Mouse (Mus musculus) CD4-positive naive resting alpha-beta T cell, adult 57 days (primary cell): ENCODE results near the gene Nanos2. TPM values are rescaled to one million over a fixed set of nuclear protein-coding genes. Genes with fewer than 3 reads are reported as not detected.

ENCODE experiments used
- total RNA-seq: library from RNA; stranded (reverse); gene quantifications from one replicate; pipeline ENCODE4 v1.2.4, GENCODE M21; 2023

The Nanos2 gene
- not detected for total RNA-seq

DNA sequence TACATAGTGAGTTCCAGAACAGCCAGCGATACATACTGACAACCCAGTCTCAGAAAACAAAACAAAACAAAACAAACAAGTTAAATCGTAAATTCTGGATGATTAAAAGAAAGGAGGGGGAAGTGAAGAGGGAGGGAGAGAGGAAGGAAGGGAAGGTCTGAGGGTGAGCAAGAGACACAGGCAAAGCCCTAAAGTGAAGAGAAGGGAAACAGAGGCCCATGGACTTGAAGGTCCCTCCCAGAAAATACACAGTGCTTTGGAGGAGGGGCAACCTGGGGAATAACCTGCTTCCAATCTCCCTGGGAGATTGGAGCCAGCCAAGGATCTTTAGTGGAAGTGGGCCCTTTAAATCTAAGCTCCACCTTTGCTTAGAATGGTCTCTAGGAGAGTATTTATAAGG, at the start of gene Nanos2:
Gene Nanos2 (plus strand): TSS at position 301 of the 400 bp plus-strand sequence.

DNA sequence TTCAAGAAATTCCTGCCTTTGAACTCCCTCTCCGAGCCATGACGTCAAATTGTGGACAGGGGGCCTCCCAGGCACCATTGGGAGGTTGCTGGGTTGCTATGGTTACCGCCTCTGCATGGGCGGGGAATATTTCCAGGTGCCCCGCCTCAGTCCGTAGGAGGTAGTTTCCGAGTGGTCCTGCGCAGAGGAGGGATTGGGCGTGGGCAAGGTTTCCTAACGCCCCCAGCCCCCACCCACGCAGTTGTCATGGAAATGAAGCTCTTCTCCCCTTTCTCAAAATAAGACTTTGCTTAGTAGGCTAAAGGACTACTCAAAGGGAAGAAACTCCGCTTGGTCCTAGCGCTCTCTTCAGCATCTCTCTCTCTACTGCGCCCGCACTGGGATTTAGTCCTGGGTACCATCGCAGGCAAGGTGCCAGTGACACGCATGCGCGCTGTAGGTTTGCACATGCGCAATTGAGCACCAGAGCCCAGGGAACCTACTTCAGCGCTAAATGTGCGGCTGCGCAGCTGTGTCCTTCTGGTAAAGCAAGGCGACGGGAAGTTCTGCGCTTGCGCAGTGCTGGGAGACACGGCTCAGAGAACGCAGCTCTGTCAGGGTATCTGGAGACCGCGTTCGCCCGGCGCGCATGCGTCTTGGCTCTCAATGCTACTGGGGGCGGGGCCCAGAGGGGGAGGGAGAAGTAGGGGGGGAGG, 3.5 kb downstream of the Nanos2 start, which contains the start of gene Mypop:
Gene Mypop (plus strand): TSS at position 645 of the 695 bp plus-strand sequence.

DNA sequence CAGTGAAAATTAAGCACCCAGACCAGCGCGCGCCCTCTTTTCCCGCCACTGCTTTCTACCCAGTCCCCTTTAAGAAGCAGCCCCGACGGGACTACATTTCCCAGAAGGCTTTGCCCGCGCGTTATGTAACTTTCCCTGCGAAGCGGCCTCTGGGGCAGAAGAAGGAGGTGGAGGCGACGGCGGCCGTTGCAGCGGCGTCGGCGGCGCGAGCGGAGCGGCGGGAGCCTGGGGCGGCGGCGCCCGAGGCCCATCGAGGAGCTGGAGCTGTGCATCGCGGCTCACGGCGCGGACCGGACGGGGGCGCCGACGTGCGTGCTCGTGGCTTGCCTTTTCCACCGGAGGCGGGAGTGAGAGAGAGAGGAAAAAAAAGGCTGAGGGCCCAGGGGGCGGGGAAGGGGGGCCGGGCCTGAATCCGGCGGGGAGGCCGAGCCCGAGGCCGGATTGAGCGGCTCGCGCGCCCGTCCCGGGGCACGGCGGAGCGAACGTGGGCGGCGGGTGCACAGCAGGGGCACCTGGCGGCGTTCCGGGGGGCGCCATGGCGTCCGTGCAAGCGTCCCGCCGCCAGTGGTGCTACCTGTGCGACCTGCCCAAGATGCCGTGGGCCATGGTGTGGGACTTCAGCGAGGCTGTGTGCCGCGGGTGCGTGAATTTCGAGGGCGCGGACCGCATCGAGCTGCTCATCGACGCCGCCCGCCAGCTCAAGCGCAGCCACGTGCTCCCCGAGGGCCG, 16.9 kb downstream of the Nanos2 start, which contains the start of gene Irf2bp1:
Gene Irf2bp1 (plus strand): TSS at position 143 of the 729 bp plus-strand sequence.

GRCm38 (mm10) chr7:19023357-19023814, 36.2 kb downstream of the Nanos2 start, which contains the start of gene Foxa3:
Gene Foxa3 (minus strand): TSS chr7:19023538.

DNA sequence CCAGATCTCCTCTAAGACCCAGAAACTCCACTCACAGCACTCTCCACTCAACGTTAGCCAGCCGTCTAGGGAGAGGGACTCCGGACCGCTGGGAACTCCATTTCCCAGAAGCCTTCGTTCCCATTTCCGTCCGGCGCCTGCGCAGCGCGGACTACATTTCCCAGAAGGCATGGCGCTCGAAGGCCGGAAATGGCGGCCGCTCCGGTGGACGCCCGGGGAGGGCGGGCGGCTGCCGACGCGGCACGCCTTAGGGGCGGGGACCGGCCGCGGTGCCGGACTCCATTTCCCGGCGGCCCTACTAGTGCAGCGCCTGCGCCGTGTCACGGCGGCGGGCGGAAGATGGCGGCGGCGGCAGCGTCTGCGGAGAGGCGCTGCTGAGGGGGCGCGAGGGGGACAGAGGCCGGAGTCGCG, 36.9 kb downstream of the Nanos2 start, which contains the start of gene Sympk:
Gene Sympk (plus strand): TSS at position 282 of the 411 bp plus-strand sequence.

Other genes starting within 250 kb of the Nanos2 start
- gene Psg19, start 188.9 kb upstream of the Nanos2 start, total RNA-seq, result not detected
- gene Psg17, start 165.8 kb upstream of the Nanos2 start, total RNA-seq, result not detected
- gene Mill2, start 147.4 kb upstream of the Nanos2 start, total RNA-seq, result 0.21 TPM
- gene Pglyrp1, start 116.1 kb upstream of the Nanos2 start, total RNA-seq, result 14.8 TPM
- 24.9 TPM for gene Ccdc61, start 77.0 kb upstream of the Nanos2 start, total RNA-seq
- gene Nova2, start 61.5 kb upstream of the Nanos2 start, total RNA-seq, result not detected
- 1.2 TPM for gene Mypop, start 3.8 kb downstream of the Nanos2 start, total RNA-seq
- gene Irf2bp1, start 16.6 kb downstream of the Nanos2 start, total RNA-seq, result 30.5 TPM
- not detected for gene Foxa3, start 36.1 kb downstream of the Nanos2 start, total RNA-seq
- gene Sympk, start 37.0 kb downstream of the Nanos2 start, total RNA-seq, result 102 TPM
- 0.35 TPM for gene Rsph6a, start 67.3 kb downstream of the Nanos2 start, total RNA-seq
- gene Dmwd, start 88.8 kb downstream of the Nanos2 start, total RNA-seq, result 0.92 TPM
- gene Dmpk, start 96.4 kb downstream of the Nanos2 start, total RNA-seq, result 2.2 TPM
- 0.50 TPM for gene Six5, start 107.2 kb downstream of the Nanos2 start, total RNA-seq
- not detected for gene Gm4969, start 131.0 kb downstream of the Nanos2 start, total RNA-seq
- gene Fbxo46, start 132.5 kb downstream of the Nanos2 start, total RNA-seq, result 22.5 TPM
- gene Qpctl, start 161.9 kb downstream of the Nanos2 start, total RNA-seq, result 14.9 TPM
- gene Snrpd2, start 162.3 kb downstream of the Nanos2 start, total RNA-seq, result 85.5 TPM
- not detected for gene Gipr, start 178.7 kb downstream of the Nanos2 start, total RNA-seq
- gene Eml2, start 189.0 kb downstream of the Nanos2 start, total RNA-seq, result 21.9 TPM
- gene Gpr4, start 225.1 kb downstream of the Nanos2 start, total RNA-seq, result not detected
- gene Opa3, start 240.9 kb downstream of the Nanos2 start, total RNA-seq, result 42.7 TPM